Mouse (Mus musculus) adrenal gland, adult 2 months (tissue): ENCODE measurements around the gene Megf11. TPM values are rescaled to one million over a fixed set of nuclear protein-coding genes. Genes with fewer than 3 reads are reported as not detected.
"Not testable (repeated sequence)": the region's sequence is repeated elsewhere in the genome, so short reads cannot be mapped to it uniquely, and the experiment has no call there.

Experiments
- DNase-seq: peaks from one replicate; pipeline ENCODE4 v3.0.0; 2021
- polyA plus RNA-seq: library from polyadenylated mRNA; depleted of rRNA; stranded (reverse); fragments of >200 nt; gene quantifications from 2 replicates; pipeline ENCODE4 v1.2.3, GENCODE M21; 2012
- total RNA-seq, 2 experiments: library from RNA; stranded (reverse); gene quantifications; 2 replicates each; pipeline ENCODE4 v1.2.3; 2021

The Megf11 gene
- total and polyA plus RNA-seq, 3 experiments = 0.43 to 1.7 (median 1.2) TPM

DNA sequence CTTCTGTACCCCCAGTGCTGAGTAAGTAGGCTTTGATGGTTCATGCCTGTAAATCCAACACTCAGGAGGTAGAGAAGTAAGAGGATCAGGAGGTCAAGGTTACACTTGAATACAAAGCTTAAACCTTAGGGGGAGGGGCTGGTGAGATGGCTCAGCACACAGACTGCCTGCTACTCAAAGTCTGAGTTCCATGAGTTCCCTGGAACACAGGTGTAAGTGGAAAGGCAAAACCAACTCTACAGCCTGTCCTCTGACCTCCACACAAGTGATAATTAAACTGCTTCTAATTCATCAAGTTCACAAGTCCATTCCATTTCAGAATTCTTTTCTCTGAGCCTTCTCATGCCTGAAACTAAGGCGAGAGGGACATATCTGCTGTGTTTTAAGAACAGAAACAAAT is 265.8 kb downstream of the Megf11 start:
- DNase-seq = no peak

DNA sequence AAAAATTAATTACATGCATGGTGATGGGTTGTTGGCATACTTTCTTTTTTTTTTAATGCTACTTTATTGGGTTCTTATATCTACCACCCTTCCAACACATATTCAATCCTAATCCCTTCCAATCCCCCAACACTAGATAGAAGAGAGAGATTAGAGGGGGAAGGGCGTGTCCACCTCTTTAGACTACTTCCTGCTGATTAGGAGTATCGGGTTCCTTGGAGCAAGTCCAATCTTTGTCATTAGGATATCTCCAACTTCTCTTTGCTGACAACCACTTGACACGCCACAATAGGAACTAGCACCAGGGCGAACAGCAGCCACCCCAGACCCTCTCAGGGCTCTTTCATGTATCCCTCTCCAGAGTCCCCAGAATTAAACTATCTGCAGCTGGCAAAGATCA is 266.3 kb downstream of the Megf11 start:
- no peak for DNase-seq

DNA sequence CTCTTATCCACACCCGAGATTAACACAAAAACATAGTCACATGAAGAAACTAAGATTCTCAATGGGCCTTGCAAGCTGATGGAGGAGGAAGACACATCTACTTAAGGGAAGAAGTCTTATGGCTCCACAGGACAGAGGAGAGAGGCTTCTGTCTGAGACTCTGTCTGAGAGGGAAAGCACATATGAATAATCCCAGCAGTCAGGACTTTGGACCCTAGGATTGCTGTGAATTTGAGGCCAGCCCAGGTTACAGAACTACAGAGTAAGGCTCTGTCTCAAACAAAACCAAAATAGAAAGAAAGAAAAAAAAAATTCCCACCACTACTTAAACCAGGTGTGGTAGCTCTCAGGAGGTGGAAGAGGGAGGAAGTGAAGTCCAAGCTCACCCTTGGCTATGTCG is 266.7 kb downstream of the Megf11 start:
- no peak for DNase-seq

DNA sequence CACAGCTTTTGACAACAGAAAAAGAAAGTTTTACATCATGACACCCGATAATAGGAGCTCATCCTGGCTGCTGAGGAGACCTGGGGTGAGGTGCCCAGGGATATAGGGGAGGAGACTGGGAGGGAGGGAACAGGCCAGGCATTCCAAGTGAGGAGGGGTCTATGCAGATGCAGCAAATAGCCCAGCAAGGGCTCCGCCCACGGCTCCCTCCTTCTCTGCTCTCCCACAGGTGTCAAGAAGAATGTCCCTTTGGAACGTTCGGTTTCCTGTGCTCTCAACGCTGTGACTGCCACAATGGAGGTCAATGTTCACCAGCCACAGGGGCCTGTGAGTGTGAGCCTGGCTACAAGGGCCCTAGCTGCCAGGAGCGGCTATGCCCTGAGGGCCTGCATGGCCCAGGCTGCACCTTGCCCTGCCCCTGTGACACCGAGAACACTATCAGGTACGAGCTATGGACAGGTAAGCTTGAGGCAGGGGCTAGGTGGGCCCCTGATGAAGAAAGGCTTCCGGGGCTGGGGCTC is 267.5 kb downstream of the Megf11 start:
- no peak for DNase-seq

DNA sequence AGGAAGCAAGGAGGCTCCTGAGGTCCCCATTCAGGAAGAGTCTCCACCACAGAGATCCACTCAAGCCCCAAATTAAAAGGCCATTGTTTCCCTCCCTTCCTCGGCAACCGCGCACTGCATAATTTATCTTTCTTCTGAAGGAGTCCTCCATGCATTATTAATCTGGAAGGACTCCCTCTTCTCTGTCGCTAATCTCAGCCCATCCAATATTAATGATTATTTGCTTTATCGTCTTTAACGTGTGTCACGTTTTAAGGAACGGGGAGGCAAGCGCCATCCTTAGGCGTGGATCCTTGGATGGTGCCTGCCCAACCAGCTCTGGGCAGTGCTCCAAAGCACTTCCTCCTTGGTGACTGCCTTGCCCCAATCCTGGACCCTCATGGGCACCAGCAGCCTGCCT is 269.3 kb downstream of the Megf11 start:
- DNase-seq = no peak

DNA sequence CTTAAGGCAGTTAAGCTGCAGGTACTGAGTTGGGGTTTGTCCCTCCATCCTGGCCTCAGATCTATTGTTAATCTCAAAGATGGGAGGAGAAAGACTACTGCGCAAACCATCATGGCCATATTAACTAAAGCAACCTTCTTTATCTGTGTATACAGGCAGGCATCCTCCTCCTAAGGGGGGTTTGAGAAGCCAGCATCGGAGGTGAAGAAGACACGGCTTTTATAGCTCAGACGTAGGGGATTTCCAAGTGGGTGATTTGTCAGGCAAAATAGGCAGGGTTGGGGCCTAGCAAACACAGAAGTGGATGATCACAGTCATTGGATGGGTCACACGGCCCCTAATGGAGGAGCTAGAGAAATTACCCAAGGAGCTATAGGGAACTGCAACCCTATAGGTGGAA is 271.2 kb downstream of the Megf11 start:
- no peak for DNase-seq

DNA sequence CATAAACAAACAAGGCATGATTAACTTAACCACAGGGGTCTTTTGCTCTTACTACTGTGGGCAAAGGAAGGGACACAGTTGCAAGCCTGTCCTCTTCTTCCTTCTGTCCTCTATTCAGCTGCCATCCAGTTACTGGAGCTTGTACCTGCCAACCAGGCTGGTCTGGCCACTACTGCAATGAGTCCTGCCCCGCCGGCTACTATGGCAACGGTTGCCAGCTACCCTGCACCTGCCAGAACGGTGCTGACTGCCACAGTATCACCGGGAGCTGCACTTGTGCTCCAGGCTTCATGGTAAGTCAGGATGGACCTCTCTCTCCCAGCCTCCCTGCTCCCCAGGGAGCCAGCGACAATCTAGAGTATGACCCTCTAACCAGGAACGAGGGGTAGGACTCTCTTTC is 274.8 kb downstream of the Megf11 start:
- DNase-seq = no peak

DNA sequence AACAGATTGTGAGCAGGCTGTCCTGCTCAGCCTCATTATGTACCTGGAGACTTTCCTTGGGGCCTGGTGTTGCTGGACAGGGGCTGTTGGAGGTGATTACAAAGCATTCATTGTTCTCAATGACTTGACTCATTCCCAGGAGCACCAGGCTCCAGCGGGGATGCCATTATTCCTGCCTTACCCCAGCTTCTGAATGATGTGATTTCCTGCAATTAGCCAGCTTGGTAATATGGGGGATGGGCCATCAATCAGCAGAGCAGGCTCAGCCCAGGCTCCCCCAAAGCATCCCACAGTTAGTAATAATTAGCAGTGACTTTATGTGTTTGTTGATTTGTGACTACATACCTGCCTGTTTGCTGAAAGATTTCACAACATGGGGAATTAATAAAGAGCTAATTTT is 279.2 kb downstream of the Megf11 start:
- no peak for DNase-seq

DNA sequence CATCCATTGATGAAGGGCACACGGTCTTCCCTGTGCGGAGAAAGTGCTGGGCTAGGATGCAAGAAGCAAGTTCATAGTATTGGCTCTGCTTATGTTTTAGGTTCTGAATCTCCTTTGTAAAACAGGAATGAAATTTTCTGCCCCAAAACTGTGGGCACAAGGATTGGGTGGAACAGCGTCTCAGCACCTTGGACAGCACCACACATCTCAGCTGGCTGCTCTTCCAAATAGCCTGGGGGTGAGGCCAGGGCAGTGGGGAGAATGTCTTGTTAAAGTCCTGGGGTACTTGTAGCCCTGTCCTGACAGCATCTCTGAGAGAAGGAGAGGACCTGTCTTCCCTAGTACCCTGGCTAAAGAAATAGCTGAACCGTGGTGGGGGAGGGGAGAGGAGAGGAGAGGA is 281.1 kb downstream of the Megf11 start:
- DNase-seq = no peak

DNA sequence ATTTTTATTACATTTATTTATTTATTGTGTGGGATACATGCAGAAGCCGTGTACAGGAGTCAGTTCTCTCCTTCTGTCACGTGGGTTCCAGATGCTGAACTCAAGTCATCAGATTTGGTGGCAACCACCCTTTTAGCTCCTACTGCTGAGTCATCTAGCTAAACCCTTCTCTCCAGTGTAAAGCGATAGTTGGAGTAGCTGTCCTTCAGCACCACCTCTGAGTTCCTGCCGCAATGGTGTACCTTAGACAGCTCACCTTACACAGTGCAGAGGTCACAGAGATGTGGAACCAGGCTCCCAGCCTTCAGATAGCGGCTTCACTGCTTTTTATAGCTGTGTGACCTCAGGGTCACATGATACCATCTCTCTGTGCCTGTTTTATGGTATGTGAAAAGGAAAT is 282.1 kb downstream of the Megf11 start:
- no peak for DNase-seq

DNA sequence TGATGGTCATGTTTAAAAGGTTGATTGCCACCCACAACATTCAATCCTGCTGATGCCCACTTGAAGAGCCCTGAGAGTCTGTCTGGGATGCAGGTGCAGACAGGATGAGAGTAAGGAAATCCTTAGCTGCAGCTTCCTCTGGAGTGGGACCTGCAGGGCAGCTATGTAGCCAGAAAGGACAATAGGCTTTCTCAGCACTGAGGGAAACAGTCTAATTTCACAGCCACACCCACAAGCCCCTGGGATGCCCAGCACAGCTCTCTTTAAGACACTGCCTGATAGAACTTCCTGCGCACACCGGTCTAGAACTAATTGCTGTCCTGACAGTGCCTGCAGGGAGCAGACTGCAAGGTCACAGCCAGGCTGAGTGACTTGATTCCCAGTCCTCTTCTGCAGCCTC is 282.6 kb downstream of the Megf11 start:
- DNase-seq = no peak

DNA sequence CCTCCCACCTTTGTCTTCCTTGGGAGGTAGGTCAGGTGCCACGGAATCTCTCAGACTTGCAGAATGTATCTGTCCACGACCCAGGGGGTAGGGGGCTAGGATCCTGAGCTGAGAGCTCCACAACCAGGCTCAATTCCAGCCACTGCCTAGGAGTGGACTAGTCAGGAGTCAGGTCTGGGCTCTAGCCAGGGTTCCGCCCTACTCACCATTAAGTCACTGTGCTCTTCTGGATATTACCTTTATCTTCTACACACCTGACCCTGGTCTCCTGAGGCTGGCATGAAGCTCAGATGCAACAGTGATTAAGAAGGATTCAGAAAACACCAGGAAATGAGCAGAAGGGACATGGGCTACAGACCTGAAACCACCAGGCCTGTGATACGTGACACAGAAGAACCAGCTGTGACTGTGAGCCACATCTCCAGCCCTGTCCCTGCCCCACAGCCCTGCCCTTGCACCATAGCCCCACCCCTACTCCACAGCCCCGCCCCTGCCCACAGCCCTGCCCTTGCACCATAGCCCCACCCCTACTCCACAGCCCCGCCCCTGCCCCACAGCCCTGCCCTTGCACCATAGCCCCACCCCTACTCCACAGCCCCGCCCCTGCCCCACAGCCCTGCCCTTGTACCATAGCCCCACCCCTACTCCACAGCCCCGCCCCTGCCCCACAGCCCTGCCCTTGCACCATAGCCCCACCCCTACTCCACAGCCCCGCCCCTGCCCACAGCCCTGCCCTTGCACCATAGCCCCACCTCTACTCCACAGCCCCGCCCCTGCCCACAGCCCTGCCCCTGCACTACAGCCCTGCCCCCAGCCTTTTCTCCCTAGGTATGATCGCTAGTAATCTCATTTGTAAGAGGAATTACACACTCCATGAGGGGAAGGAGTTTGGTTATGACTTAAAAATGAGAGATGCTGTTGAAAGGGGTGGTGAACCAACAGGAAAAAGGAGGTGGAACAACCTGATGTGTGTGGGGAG is 286.2 kb downstream of the Megf11 start:
- DNase-seq = not testable (repeated sequence)

DNA sequence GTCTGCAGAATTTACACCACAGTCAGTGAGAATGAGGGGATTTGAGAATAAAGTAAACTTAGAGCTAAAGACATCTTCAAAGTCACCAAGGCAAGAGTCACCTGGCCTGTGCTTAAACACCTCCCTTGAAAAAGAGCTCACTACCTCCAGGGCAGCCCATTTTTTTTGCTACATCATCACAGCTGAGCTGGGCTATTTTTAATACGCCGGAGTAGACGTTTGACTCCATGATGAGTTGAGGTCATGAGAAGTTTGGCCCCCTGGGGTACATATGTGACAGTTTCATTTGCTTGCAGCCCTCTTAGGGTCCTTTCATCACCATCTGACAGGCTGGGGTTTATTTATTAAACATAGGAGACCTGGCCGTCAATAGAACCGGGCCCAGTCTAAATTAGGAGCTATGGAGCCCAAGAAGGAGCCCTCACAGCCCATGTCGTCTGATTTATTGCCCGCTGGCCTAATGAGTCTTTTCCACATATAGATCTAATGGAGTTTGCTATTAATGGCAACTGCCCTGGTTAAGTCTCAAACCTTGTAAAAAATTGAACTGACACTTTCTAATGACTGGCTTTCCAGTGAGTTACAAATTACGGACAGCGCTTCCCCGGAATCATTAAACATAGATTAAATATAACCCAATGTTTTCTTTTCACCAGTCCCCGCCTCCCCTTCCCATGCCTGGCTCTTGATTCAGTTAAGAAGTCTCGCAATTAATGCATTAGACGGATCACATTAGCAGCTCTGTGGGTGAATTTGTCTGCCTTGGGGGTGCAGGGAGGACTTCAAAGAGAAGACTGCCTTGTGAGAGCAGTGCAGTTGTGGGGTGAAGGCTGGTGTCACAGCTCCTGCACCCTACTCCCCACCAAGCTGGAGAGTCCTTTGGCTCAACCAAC is 301.9 kb downstream of the Megf11 start:
- no peak for DNase-seq

DNA sequence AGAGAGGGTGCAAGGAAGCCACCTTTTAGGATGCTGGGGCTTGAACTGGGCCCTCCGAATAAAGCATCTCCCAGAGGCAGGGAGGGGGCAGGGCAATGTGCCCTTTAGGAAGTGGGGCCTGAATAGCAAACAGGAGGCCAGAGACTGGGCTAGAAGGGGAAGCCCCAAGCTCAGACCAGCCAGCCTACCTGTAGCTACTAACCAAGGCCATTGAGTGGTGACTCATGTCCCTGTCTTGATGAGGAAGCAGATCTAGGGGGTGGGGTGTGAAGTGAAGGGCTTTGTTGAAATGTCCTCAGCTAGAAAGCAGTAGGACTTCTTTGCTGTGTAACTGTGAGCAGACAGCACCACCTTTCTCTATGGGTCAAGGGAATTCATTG is 302.6 kb downstream of the Megf11 start:
- peak; percentile 50 for DNase-seq

DNA sequence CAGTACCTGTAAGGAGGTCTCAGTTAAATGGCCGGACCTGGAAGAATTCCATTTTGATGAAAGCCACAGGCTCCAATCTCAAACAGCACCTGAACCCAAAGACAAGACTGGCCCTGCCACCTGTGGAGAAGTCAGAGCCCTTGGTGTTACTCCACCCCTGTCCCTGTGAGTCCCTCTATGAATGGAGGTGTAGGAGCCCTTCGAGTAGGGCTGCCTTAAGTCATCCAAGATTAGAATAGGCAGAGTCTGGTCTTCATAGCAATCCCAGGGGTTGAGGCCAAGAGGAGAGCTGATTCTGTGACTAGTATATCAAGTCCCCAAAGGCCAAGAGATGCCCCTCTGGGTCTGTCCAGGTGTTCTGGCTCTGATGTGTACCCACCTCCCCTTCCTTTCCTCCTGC is 305.3 kb downstream of the Megf11 start:
- DNase-seq = no peak

DNA sequence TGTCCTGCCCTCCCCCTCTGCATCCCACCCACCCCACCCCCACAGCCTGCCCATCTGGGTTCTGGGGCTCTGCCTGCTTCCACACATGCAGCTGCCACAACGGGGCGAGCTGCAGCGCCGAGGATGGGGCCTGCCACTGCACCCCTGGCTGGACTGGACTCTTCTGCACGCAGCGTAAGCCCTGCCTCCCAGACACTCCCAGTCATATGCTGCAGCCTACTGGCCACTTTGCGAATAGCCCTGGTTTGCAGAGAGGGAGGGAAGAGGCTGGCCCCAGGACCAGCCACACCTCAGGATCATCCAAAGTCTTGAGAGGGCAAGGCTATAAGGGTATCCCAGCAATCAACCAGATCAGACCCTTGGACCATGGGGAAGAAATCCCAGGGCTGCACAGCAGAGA is 305.8 kb downstream of the Megf11 start:
- peak; percentile 57 for DNase-seq

DNA sequence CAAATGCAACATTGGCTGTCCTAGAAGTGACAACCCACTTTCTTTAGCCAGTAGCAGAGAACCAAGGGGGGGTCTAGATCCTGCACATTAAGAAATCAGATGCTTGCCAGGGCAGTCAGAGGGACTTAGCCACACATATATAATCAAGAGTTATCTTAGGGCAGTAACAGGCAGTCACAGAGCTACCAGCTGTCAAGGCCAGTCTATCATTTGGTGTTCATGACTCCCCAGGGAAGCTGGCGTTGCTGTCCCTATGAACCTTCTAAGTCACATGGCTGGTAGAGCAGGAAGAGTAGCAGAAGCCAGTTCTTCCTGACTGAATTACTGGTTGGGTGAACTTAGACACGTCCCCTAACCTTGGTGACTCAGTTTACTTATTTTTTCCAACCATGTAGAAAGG is 307.7 kb downstream of the Megf11 start:
- DNase-seq = no peak

DNA sequence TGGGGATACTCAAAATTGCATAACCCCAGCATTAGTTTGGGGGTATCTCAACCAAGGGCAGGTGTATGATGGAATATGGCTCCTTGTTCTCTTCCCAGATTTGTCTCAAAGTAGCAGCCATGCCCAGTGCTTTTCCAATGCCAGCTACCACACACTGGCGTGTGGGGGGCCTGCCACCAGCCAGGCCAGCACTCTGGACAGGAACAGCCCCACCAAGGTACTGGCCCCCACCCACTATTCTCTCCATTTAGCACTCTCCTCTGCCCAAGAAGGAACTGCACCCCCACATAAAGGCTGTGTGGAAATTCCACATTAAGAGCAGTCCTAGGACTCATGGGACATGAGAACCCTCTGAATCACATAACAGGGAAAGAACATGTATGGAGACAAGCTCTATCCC is 309.8 kb downstream of the Megf11 start:
- no peak for DNase-seq

DNA sequence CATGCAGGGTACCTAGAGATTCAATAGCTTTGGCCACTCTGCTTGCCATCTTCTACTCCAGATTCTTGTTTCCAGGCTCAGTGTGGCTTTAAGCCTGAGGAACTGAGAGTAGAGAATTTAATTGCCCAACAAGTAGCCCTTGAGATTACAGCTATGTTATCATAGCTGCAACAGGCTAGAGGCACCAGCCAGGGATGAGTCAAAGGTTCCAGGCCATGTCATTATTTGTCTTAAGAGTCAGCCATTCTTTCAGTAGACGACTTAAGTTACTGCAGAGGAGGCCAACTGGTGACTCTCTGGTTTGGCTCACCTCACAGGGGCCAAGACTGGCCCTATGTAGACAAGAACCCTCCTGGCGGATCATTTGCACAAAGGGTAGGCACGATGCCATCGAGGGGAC is 311.0 kb downstream of the Megf11 start:
- DNase-seq = peak; percentile 71

DNA sequence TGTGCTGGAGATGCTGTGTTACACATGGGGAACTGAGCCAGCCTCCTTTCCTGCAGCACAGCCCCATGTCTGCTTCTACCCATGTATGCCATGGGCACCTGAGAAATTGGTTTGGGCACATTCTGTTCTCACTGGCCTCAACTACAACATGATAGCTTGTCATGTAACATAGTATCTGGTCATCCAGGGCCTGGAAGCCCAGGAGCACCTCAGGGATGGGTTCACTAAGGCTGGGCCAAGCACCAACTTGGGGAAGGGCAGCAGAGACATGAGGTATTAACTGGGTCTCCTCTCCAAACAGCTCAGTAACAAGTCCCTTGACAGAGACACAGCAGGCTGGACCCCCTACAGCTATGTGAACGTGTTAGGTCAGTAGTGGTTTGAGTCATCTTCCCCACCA is 311.6 kb downstream of the Megf11 start:
- DNase-seq = no peak

DNA sequence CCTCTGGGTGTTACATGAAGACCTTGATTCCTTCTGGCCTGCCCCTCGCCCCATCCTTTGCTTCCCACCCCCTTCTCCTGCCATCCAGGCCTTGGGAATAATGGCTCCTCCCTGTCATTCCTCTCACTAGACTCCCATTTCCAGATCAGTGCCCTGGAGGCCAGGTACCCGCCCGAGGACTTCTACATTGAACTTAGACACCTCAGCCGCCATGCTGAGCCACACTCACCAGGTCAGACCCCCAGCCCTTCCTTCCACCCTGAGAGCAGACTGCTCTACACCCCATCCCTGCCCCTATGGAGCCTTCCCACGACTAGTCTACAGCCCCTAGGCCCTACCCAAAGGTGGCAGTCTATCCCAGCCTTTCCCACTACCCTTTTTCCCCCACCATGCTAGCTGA is 312.3 kb downstream of the Megf11 start:
- no peak for DNase-seq

DNA sequence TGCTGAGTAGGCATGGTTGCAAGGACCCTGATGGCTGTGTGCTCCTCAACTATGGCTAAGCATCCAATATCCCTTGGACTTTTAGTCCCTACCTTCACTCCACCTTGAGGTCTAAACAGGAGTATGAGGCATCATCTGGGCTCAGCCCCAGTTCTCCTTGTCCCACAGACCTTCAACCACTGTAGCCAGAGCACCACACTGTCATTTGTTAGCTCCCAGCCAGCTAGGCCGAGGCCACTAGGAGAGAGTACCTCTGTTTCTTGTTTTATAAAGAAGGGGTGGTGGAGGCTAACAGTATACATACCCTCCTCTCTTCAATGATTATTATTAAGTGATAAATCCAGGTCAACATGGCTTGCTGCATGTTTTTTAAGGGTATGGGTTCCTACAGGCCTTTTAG is 313.2 kb downstream of the Megf11 start:
- no peak for DNase-seq
